Mouse (Mus musculus) midbrain, embryonic 11.5 days (tissue): Measurements from ENCODE around the gene Tut7. TPM values are rescaled to one million over a fixed set of nuclear protein-coding genes. Genes with fewer than 3 reads are reported as not detected.
A peak's percentile ranks its signal among the peaks of the same experiment; 100 is the strongest.
"Not testable (repeated sequence)": the region's sequence is repeated elsewhere in the genome, so short reads cannot be mapped to it uniquely, and the experiment has no call there.

Experiments
- ATAC-seq: fragments of 200-750 bp; cut with Nextera tagmentation; 2 replicates; pipeline ENCODE4 v1.8.0; 2017; ENCODE audit warnings: moderate TSS enrichment, moderate library complexity; ENCODE audit not compliant: low FRiP score
- DNase-seq: peaks from one replicate; pipeline ENCODE4 v3.0.0; 2015; ENCODE audit warnings: low spot score; ENCODE audit errors: missing footprints
- H3K27ac ChIP-seq: fragments of 300-500 bp; sonication (generic); 2 replicates; pipeline ENCODE4 v1.5.1; 2014; ENCODE audit warnings: low read depth, low read length
- H3K27me3 ChIP-seq: fragments of 300-500 bp; sonication (generic); 2 replicates; pipeline ENCODE4 v1.6.1; 2014; ENCODE audit warnings: mild to moderate bottlenecking, low read length, moderate library complexity, mixed read lengths; ENCODE audit not compliant: control insufficient read depth, insufficient read depth
- H3K36me3 ChIP-seq: fragments of 300-500 bp; sonication (generic); 2 replicates; pipeline ENCODE4 v1.6.1; 2014; ENCODE audit warnings: mild to moderate bottlenecking, low read length, moderate library complexity, mixed read lengths; ENCODE audit not compliant: control insufficient read depth, insufficient read depth
- H3K4me1 ChIP-seq: fragments of 300-500 bp; sonication (generic); 2 replicates; pipeline ENCODE4 v1.6.1; 2014; ENCODE audit warnings: low read length; ENCODE audit not compliant: control insufficient read depth, insufficient read depth
- H3K4me2 ChIP-seq: fragments of 300-500 bp; sonication (generic); 2 replicates; pipeline ENCODE4 v1.6.1; 2014; ENCODE audit warnings: mild to moderate bottlenecking, moderate library complexity
- H3K4me3 ChIP-seq: fragments of 300-500 bp; sonication (generic); 2 replicates; pipeline ENCODE4 v1.5.1; 2014; ENCODE audit warnings: low read depth, low read length
- H3K9ac ChIP-seq: fragments of 300-500 bp; sonication (generic); 2 replicates; pipeline ENCODE4 v1.6.1; 2014; ENCODE audit warnings: low read length
- H3K9me3 ChIP-seq: fragments of 300-500 bp; sonication (generic); 2 replicates; pipeline ENCODE4 v1.6.1; 2016; ENCODE audit warnings: low read length; ENCODE audit not compliant: control insufficient read depth
- WGBS: fragments of 180-500 bp; shearing (Covaris S2); extraction: QIAGEN DNeasy Blood & Tissue Kit; methylation state at CpG from one replicate; pipeline ENCODE4 v1.1.7; 2014; 5-methylcytosine and 5-hydroxymethylcytosine counted together
- polyA plus RNA-seq: library from polyadenylated mRNA; unstranded; fragments of >200 nt; fragmentation: Nextera tagmentation; extraction: Ambion mirVana; gene quantifications from 2 replicates; pipeline ENCODE4 v1.2.1, GENCODE M21; 2014

Gene Tut7
- polyA plus RNA-seq, 1 experiment from 2014 or later, result 47.2 TPM

GRCm38 (mm10) chr13:59850373-59850772, 27.4 kb upstream of the Tut7 start:
- Histone ChIP-seq H3K4me3 (no peak overlapping the region), H3K36me3 (no peaks in the 10 kb centered on the region), H3K9me3 (no peaks in the 10 kb centered on the region), H3K27ac (no peak overlapping the region), H3K27me3 (no peaks in the 10 kb centered on the region), H3K4me1 (no peaks in the 10 kb centered on the region), H3K4me2 (no peak overlapping the region), H3K9ac (no peak overlapping the region)
- 81% methylated on average over 10 of the region's 10 CpGs for whole genome bisulfite sequencing
- DNase-seq (peak; percentile 28), ATAC-seq (no peak)

GRCm38 (mm10) chr13:59844661-59845060, 21.7 kb upstream of the Tut7 start:
- H3K36me3 ChIP-seq, result no peaks in the 10 kb centered on the region
- H3K27ac ChIP-seq, result no peak overlapping the region
- no peaks in the 10 kb centered on the region for H3K9me3 ChIP-seq
- no peak overlapping the region for H3K4me2 ChIP-seq
- DNase-seq (peak; percentile 68), ATAC-seq (no peak)
- 91% methylated on average over 5 of the region's 5 CpGs for WGBS
- H3K4me1 ChIP-seq, result no peaks in the 10 kb centered on the region
- no peak overlapping the region for H3K4me3 ChIP-seq
- no peak overlapping the region for H3K9ac ChIP-seq
- no peaks in the 10 kb centered on the region for H3K27me3 ChIP-seq

DNA sequence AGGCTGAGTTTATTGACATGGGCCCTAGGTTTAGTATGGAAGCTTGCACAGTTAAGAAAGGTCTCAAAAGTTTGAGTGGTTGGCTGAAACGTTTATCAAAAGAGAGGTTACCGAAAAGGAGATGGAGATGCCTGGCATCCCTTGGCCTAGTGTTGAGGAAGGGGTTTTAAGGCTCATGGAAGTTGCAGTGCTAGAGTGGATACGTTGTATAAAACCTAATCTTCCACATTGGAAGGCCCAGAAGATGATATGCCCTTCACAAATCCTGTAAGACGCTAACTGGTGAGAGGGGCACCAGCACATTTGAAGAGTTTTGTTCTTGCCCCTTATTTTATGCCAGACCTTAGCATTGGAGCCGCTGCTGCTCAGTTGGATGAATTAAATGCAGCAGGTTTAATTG, 21.0 kb upstream of the Tut7 start:
- no peaks in the 10 kb centered on the region for H3K4me1 ChIP-seq
- WGBS, result 85% methylated on average over 5 of the region's 5 CpGs

DNA sequence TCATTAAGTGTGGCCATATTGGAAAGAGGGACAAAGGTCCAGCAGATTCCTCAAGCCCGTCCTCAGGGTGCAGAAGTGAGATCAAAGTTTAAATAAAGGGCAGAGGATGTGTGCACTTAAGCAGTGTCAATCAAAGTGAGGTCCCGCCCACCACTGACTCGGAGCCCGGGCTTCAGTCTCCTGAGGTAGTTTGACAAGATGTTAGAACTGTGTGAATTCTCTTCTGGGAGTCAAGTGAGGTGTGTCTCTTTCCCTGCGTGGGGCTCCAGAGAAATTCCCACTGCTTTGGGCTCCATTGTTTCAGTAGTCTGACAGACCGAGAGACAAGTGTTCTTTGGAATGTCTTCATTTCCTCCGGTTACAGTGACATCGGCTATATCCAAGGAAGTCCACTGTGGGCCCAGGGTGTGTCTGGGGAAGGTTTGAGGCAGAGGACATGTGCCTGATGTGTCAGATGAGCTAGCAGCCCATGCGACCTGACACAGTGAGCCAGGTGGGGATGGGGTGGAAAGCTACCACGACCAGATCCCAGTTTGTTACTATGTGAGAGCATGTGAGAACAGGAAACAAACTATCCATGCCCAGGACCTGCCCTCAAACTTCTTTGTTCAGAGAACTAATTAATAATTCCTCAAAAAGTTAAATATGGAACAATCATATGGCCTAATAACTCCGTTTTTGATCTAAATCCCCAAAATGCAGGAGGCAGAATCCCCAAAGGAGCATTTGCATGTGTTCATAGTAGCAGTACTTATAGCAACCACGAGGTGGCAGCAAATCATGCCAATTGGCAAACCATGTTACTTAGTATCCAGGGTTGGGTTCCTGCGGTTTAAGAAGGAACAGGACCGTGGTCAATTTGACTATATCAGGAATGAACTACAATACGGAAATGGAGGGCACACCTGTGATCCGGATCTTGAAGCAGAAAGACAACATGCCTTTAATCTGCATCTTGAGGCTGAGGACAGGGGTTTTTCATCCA, 19.6 kb upstream of the Tut7 start:
- Histone ChIP-seq H3K9ac (no peak overlapping the region), H3K9me3 (no peaks in the 10 kb centered on the region), H3K27ac (no peak overlapping the region), H3K27me3 (no peaks in the 10 kb centered on the region), H3K4me1 (no peaks in the 10 kb centered on the region), H3K4me3 (no peak overlapping the region), H3K36me3 (no peaks in the 10 kb centered on the region), H3K4me2 (no peak overlapping the region)
- WGBS, result 46% methylated on average over 16 of the region's 16 CpGs
- peak; percentile 41; the same call in 1 of the 2 replicates for ATAC-seq
- peak; percentile 96 for DNase-seq

More for the DNA sequence above, 21.0 kb upstream of the Tut7 start:
- H3K9ac ChIP-seq, result no peak overlapping the region
- H3K36me3 ChIP-seq, result no peaks in the 10 kb centered on the region
- no peaks in the 10 kb centered on the region for H3K27me3 ChIP-seq
- DNase-seq, result peak; percentile 75
- no peak overlapping the region for H3K4me3 ChIP-seq
- H3K4me2 ChIP-seq, result no peak overlapping the region
- H3K27ac ChIP-seq, result no peak overlapping the region
- no peaks in the 10 kb centered on the region for H3K9me3 ChIP-seq
- no peak for ATAC-seq

- H3K4me3 ChIP-seq, H3K36me3 ChIP-seq, H3K9me3 ChIP-seq, H3K27me3 ChIP-seq, H3K4me1 ChIP-seq, DNase-seq, H3K27ac ChIP-seq, H3K9ac ChIP-seq, ATAC-seq, H3K4me2 ChIP-seq: not testable (repeated sequence)
- 92% methylated on average over 10 of the region's 14 CpGs for WGBS
Measured at GRCm38 (mm10) chr13:59841761-59842160, 18.8 kb upstream of the Tut7 start.

DNA sequence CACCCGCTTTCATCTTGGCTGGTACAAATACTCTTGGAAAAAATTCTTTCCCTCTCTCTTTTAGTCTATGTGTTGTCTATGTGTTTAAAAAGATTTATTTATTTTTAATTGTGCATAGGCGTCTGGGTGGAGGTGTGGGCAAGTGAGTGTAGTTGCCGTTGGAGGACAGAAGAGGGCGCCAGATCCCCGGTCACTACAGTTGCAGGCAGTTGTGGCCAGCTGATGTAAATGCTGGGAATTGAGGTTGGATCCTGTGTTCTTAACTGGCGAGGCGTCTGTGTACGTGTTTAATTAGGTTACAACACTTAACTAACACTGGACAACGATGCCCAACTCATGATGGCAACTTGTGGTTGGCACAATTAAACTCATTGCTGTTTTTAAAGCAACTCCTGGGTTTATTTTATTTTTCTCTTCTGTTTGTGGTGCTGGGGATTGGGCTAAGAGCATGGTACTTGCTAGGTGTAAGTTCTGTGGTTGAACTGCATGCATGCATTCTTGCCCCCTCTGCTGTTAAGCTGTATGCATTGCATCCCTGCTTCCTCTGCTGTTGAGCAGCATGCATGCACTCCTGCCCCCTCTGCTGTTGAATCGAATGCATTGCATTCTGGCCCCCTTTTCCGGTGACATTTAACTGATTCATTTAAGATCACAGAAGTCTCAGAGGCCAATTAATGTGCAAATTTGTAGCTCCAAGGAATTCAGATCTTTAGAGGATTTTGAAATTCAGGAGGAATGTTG, 17.7 kb upstream of the Tut7 start:
- Histone ChIP-seq H3K36me3 (no peaks in the 10 kb centered on the region), H3K27ac (no peak overlapping the region), H3K4me2 (no peak overlapping the region), H3K27me3 (no peaks in the 10 kb centered on the region), H3K9me3 (no peaks in the 10 kb centered on the region), H3K4me3 (no peak overlapping the region), H3K4me1 (no peaks in the 10 kb centered on the region), H3K9ac (no peak overlapping the region)
- 76% methylated on average over 11 of the region's 11 CpGs for WGBS
- DNase-seq (peak; percentile 93), ATAC-seq (peak; percentile 49; the same call in 1 of the 2 replicates)

DNA sequence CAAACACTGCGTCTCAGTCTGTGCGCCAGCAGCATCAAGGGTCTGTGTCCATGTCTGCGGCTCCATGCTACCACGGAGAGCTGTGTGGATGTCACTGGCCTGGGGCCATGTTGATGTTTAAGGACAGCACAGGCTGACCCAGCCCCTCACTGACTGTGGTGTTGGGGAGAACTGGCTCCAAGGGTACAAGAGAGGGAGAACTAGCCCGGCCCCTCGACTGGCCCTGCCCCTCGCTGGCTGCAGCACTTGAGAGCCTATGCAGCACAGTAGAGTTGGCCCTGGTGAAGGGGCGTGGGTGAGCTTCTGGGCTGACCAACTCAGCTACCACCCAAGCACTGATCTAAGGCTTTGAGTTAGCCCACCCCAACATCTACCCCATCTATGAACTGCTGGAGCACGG, 16.4 kb upstream of the Tut7 start:
- no peak overlapping the region for H3K27ac ChIP-seq
- H3K9me3 ChIP-seq, result no peaks in the 10 kb centered on the region
- 90% methylated on average over 9 of the region's 9 CpGs for WGBS
- H3K4me1 ChIP-seq, result no peaks in the 10 kb centered on the region
- DNase-seq, result peak; percentile 64
- no peak for ATAC-seq
- no peaks in the 10 kb centered on the region for H3K36me3 ChIP-seq
- H3K4me2 ChIP-seq, result no peak overlapping the region
- no peaks in the 10 kb centered on the region for H3K27me3 ChIP-seq
- H3K9ac ChIP-seq, result no peak overlapping the region
- no peak overlapping the region for H3K4me3 ChIP-seq

DNA sequence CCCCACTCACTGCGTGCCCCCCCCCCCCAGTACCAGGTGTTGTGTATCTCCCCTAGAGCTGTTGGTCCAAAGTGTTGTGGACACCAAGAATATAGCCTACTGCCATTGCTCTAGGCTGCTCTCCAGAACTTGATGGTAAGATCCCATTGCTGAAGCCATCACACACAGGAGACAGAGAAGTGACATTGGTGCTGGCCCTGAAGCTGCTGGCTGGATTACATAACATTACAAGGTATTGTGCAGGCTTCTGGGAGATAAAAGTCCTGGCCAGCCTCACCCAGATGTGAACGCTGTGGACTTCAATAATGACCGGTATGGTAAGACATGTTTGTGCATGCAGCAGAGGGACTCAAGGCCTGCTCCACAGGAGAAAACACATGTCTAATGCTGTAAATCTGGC, 15.5 kb upstream of the Tut7 start:
- WGBS, result 96% methylated on average over 3 of the region's 3 CpGs
- Histone ChIP-seq H3K9ac (no peak overlapping the region), H3K4me1 (no peaks in the 10 kb centered on the region), H3K36me3 (no peaks in the 10 kb centered on the region), H3K4me2 (no peak overlapping the region), H3K9me3 (no peaks in the 10 kb centered on the region), H3K27ac (no peak overlapping the region), H3K27me3 (no peaks in the 10 kb centered on the region), H3K4me3 (no peak overlapping the region)
- DNase-seq, result no peak
- no peak for ATAC-seq

GRCm38 (mm10) chr13:59836811-59837210, 13.9 kb upstream of the Tut7 start:
- Histone ChIP-seq H3K4me3 (no peak overlapping the region), H3K36me3 (no peaks in the 10 kb centered on the region), H3K4me1 (no peaks in the 10 kb centered on the region), H3K9ac (no peak overlapping the region), H3K27me3 (no peaks in the 10 kb centered on the region), H3K9me3 (no peaks in the 10 kb centered on the region), H3K27ac (no peak overlapping the region), H3K4me2 (no peak overlapping the region)
- 54% methylated on average over 3 of the region's 3 CpGs for WGBS
- DNase-seq, result peak; percentile 65
- ATAC-seq, result no peak
